Comparison of ENCODE assay signal across 12 mouse cellular contexts in genomic region chr12:3783196-3783825, GRCm38 (mm10). TPM values are rescaled to one million over a fixed set of nuclear protein-coding genes. Genes with fewer than 3 reads are reported as not detected.
DNase-seq lines count a peak whose midpoint lies in the region; ATAC-seq and TF ChIP-seq lines count a peak whose summit lies in the region.
"Had no signal": no experiment of that assay in that cellular context is flagged by ENCODE, and none has a peak within 500 bp of the region (broad histone marks: within the 10 kb centered on the region; RNA-seq: fewer than 3 reads in every experiment).

No protein-coding gene starts in this region.

- H3K27ac ChIP-seq in kidney, postnatal 0 days, result 0 out of 2 replicates have a peak overlapping the region, but pooled peaks have one; percentile 19
- H3K27ac ChIP-seq in forebrain, embryonic 16.5 days (ENCODE audit: low read length), result peak overlapping the region; percentile 32; the same call in 1 of the 2 replicates
- peak overlapping the region; percentile 69 for H3K27ac ChIP-seq in midbrain, embryonic 15.5 days

- H3K27me3 ChIP-seq in kidney, postnatal 0 days (ENCODE audit: insufficient read depth, low read length), result no peaks in the 10 kb centered on the region
- H3K27me3 ChIP-seq in forebrain, embryonic 16.5 days (replicated peaks; ENCODE audit: control insufficient read depth, insufficient read depth, low read length), result no peaks in the 10 kb centered on the region
- H3K27me3 ChIP-seq in midbrain, embryonic 15.5 days (replicated peaks), result no peaks in the 10 kb centered on the region
- H3K27me3 ChIP-seq: megakaryocyte, embryonic 14.5 days had no signal

- 39% methylated on average over 3 of the region's 3 CpGs for WGBS in kidney, postnatal 0 days
- 36% methylated on average over 3 of the region's 3 CpGs for WGBS in forebrain, embryonic 16.5 days
- 32% methylated on average over 3 of the region's 3 CpGs for WGBS in midbrain, embryonic 15.5 days

- no peaks in the 10 kb centered on the region for H3K9me3 ChIP-seq in kidney, postnatal 0 days (replicated peaks; ENCODE audit: low read length)
- no peaks in the 10 kb centered on the region for H3K9me3 ChIP-seq in forebrain, embryonic 16.5 days (ENCODE audit: control insufficient read depth, low read length)
- no peaks in the 10 kb centered on the region for H3K9me3 ChIP-seq in midbrain, embryonic 15.5 days
- H3K9me3 ChIP-seq: megakaryocyte, embryonic 14.5 days had no signal

- peaks cover 33% of the 10 kb centered on the region for H3K4me1 ChIP-seq in kidney, postnatal 0 days (replicated peaks; ENCODE audit: insufficient read depth, low read length)
- H3K4me1 ChIP-seq in forebrain, embryonic 16.5 days (replicated peaks; ENCODE audit: control insufficient read depth, insufficient read depth, low read length), result peaks cover 24% of the 10 kb centered on the region
- peaks cover 62% of the 10 kb centered on the region for H3K4me1 ChIP-seq in midbrain, embryonic 15.5 days

- no peak for TF ChIP-seq POLR2A in brain, embryonic 14.5 days (IDR thresholded peaks at IDR 0.05; ENCODE audit: borderline replicate concordance, extremely low read depth, insufficient read depth, insufficient read length, poor library complexity, severe bottlenecking)

- no peak overlapping the region for H3K4me3 ChIP-seq in kidney, postnatal 0 days (replicated peaks; ENCODE audit: low read depth, low read length)
- H3K4me3 ChIP-seq in forebrain, embryonic 16.5 days (replicated peaks; ENCODE audit: low read length), result no peak overlapping the region
- H3K4me3 ChIP-seq in midbrain, embryonic 15.5 days, result no peak overlapping the region
- H3K4me3 ChIP-seq: megakaryocyte, embryonic 14.5 days had no signal

- intact Hi-C loops in gastrocnemius, postnatal 14 days (cut with DNase I; ENCODE audit: low total_unique reads), result no loop called here

- no peaks in the 10 kb centered on the region for H3K36me3 ChIP-seq in kidney, postnatal 0 days (ENCODE audit: insufficient read depth, low read length)
- H3K36me3 ChIP-seq in forebrain, embryonic 16.5 days (ENCODE audit: control insufficient read depth, insufficient read depth), result no peaks in the 10 kb centered on the region
- H3K36me3 ChIP-seq in midbrain, embryonic 15.5 days (replicated peaks), result no peaks in the 10 kb centered on the region

- ATAC-seq in kidney, postnatal 0 days (replicated peaks; ENCODE audit: low FRiP score, low read depth), result no peak
- ATAC-seq in forebrain, embryonic 16.5 days, result peak; percentile 54; the same call in 1 of the 2 replicates
- ATAC-seq in midbrain, embryonic 15.5 days (replicated peaks), result peak; percentile 38; the same call in 1 of the 2 replicates
- no peak for ATAC-seq in monocyte, adult 5-6 weeks (replicated peaks; ENCODE audit: insufficient number of reproducible peaks, low FRiP score, low TSS enrichment, poor library complexity, severe bottlenecking)
- no peak for ATAC-seq in megakaryocyte-erythroid progenitor cell, adult 5-6 weeks (replicated peaks; ENCODE audit: low FRiP score, low TSS enrichment, poor library complexity, severe bottlenecking)

- TF ChIP-seq CTCF in kidney, postnatal 0 days (IDR thresholded peaks at IDR 0.05; ENCODE audit: low read depth), result no peak
- TF ChIP-seq CTCF in brain, embryonic 14.5 days (IDR thresholded peaks at IDR 0.05; ENCODE audit: borderline replicate concordance, extremely low read depth, insufficient read depth, insufficient read length), result no peak

- no peak overlapping the region; the same call in 1 of the 2 replicates for H3K9ac ChIP-seq in kidney, postnatal 0 days (ENCODE audit: low read depth, low read length)
- no peak overlapping the region for H3K9ac ChIP-seq in forebrain, embryonic 16.5 days (replicated peaks; ENCODE audit: low read depth, low read length)
- no peak overlapping the region for H3K9ac ChIP-seq in midbrain, embryonic 15.5 days

- DNase-seq in kidney, postnatal 0 days (ENCODE audit: low spot score), result no peak
- no peak for DNase-seq in kidney, adult 11 months
- peak; percentile 77 for DNase-seq in brain, embryonic 14.5 days (ENCODE audit: low read depth)
- no peak for DNase-seq in gastrocnemius, postnatal 14 days
- DNase-seq: gastrocnemius, postnatal 25 days; kidney, adult 18-20 months; thymus, postnatal 14 days had no signal

- H3K4me2 ChIP-seq in kidney, postnatal 0 days (ENCODE audit: low read length), result no peak overlapping the region
- no peak overlapping the region for H3K4me2 ChIP-seq in forebrain, embryonic 16.5 days (ENCODE audit: low read length)
- H3K4me2 ChIP-seq in midbrain, embryonic 15.5 days, result no peak overlapping the region

RNA-seq across cellular contexts. Expression of gene Dnmt3a, which starts 22.5 kb away (rescaled TPM):
- 96.5 and 112 TPM in 2 replicates for polyA plus RNA-seq in kidney, postnatal 0 days (2015; fragmentation: Nextera tagmentation; extraction: Ambion mirVana)
- polyA plus RNA-seq in brain, embryonic 14.5 days (2012; rRNA removed), result 36.2 and 54.8 TPM in 2 replicates
- 86.3 and 86.6 TPM in 2 replicates for polyA plus RNA-seq in forebrain, embryonic 16.5 days (2015; fragmentation: Nextera tagmentation; extraction: Ambion mirVana)
- polyA plus RNA-seq in midbrain, embryonic 15.5 days (2015; fragmentation: Nextera tagmentation; extraction: Ambion mirVana), result 144 and 152 TPM in 2 replicates
- 13.2 to 31.5 TPM (median 18.2 TPM) in 3 replicates for total RNA-seq in monocyte, adult 5-6 weeks (2017)
- total RNA-seq in gastrocnemius, postnatal 14 days (2021), result 100 to 1,000 TPM; 119 to 137 TPM
- total RNA-seq in megakaryocyte-erythroid progenitor cell, adult 5-6 weeks (2014; fragmentation: Nextera tagmentation), result 13.4 and 30.0 TPM in 2 replicates
- 10.7 and 16.8 TPM in 2 replicates for total RNA-seq in megakaryocyte-erythroid progenitor cell, adult 5-6 weeks (2017)

Comparison
In these comparisons a context has a peak if more than half of its experiments do, and no peak if none do; other contexts are left out.
1. ATAC-seq: peak in forebrain, embryonic 16.5 days (single experiment) and midbrain, embryonic 15.5 days (single experiment); none in kidney, postnatal 0 days (single experiment), monocyte, adult 5-6 weeks (single experiment) and megakaryocyte-erythroid progenitor cell, adult 5-6 weeks (single experiment).
2. H3K27ac ChIP-seq: peak in every context shown above with its lines; median percentile 69 in midbrain, embryonic 15.5 days; 32 in forebrain, embryonic 16.5 days; 19 in kidney, postnatal 0 days.